Mouse (Mus musculus) layer of hippocampus, adult 8-10 months (tissue): ENCODE measurements around the gene Sptbn1. TPM values are rescaled to one million over a fixed set of nuclear protein-coding genes. Genes with fewer than 3 reads are reported as not detected.

Experiments
- DNase-seq, 2 experiments: peaks; one replicate each; pipeline ENCODE4 v3.0.0; 2022; ENCODE audit warnings: low spot score in 2 of 2
- total RNA-seq, 4 experiments: library from RNA; stranded (reverse); gene quantifications; 2 replicates each; pipeline ENCODE4 v1.2.4; 2022

Sptbn1 gene
- total RNA-seq, 4 experiments from 2014 or later = 536 to 568 (median 551) TPM

GRCm38 (mm10) chr11:30211663-30212416 is 56.1 kb downstream of the Sptbn1 start:
- no peak for DNase-seq

GRCm38 (mm10) chr11:30211141-30211540 is 56.8 kb downstream of the Sptbn1 start:
- DNase-seq = no peak

GRCm38 (mm10) chr11:30210100-30210811 is 57.7 kb downstream of the Sptbn1 start:
- DNase-seq = no peak

- no peak for DNase-seq
Observed at GRCm38 (mm10) chr11:30209495-30209894, 58.5 kb downstream of the Sptbn1 start.

- DNase-seq = no peak
Observed at GRCm38 (mm10) chr11:30204398-30204797, 63.6 kb downstream of the Sptbn1 start.

GRCm38 (mm10) chr11:30200391-30200790 is 67.6 kb downstream of the Sptbn1 start:
- DNase-seq = no peak

GRCm38 (mm10) chr11:30198091-30198675 is 69.8 kb downstream of the Sptbn1 start:
- DNase-seq = no peak

- no peak for DNase-seq
Observed at GRCm38 (mm10) chr11:30197564-30198090, 70.3 kb downstream of the Sptbn1 start.

GRCm38 (mm10) chr11:30196368-30197070 is 71.5 kb downstream of the Sptbn1 start:
- DNase-seq = no peak

GRCm38 (mm10) chr11:30195756-30196155 is 72.2 kb downstream of the Sptbn1 start:
- no peak for DNase-seq

- DNase-seq = no peak
Observed at GRCm38 (mm10) chr11:30194800-30195199, 73.2 kb downstream of the Sptbn1 start.

- no peak for DNase-seq
Observed at GRCm38 (mm10) chr11:30190959-30191358, 77.0 kb downstream of the Sptbn1 start.

- no peak for DNase-seq
Observed at GRCm38 (mm10) chr11:30190119-30190518, 77.9 kb downstream of the Sptbn1 start.

GRCm38 (mm10) chr11:30186902-30187470 is 81.0 kb downstream of the Sptbn1 start:
- no peak for DNase-seq

- DNase-seq = no peak
Observed at GRCm38 (mm10) chr11:30184527-30184926, 83.4 kb downstream of the Sptbn1 start.

- no peak for DNase-seq
Observed at GRCm38 (mm10) chr11:30182716-30183411, 85.1 kb downstream of the Sptbn1 start.

- DNase-seq = no peak
Observed at GRCm38 (mm10) chr11:30178193-30178592, 89.8 kb downstream of the Sptbn1 start.

GRCm38 (mm10) chr11:30177145-30177840 is 90.7 kb downstream of the Sptbn1 start:
- DNase-seq = no peak

- DNase-seq = no peak
Observed at GRCm38 (mm10) chr11:30176111-30176510, 91.9 kb downstream of the Sptbn1 start.

- no peak for DNase-seq
Observed at GRCm38 (mm10) chr11:30175623-30176022, 92.4 kb downstream of the Sptbn1 start.
